Mouse (Mus musculus) spleen, adult 12 weeks (tissue): ENCODE measurements around the gene Prss44.
"Not testable (repeated sequence)": the region's sequence is repeated elsewhere in the genome, so short reads cannot be mapped to it uniquely, and the experiment has no call there.

Source experiments
- DNase-seq: peaks from one replicate; pipeline ENCODE4 v3.0.0; 2022; ENCODE audit warnings: low spot score

Prss44 gene

DNA sequence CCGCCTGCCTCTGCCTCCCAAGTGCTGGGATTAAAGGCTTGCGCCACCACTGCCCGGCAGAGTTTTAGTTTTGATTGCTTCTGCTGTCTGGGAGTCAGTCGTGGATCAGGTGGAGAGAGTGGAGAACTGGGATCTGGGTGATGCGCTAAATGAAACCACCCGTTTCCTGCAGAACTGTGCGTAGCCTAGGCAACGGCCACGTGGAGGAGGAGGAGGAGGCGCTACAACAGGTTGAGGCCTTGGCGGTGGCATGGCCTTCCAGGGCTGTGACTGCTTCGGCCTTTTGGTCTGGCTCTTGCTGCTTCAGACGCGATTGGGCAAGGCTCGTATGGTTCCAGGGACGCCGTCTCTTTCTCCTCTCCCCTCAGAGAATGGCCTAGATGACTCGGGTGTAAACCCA, at the start of gene Prss44:
TSS of gene Prss44 (plus strand) at position 206 of the 400 bp plus-strand sequence.
- DNase-seq = no peak

DNA sequence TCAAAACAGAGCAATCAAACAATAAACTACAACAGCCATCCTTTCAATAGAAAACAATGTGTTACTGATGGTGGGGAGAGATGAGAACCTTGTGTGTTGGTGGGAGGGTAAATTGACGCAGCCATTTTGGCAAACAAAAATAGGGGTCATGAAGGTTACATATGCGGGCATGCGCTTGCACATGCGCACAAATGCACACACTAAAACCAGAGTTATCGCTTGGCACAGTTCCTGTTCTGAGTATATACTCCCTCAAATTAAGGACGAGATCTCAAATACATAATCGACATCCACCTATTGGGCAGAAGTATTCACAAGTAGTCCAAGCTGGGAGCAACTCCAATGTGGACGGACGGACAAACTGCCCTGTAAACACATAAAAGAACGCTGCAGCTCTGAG, 41.5 kb upstream of the Prss44 start:
- DNase-seq = no peak

DNA sequence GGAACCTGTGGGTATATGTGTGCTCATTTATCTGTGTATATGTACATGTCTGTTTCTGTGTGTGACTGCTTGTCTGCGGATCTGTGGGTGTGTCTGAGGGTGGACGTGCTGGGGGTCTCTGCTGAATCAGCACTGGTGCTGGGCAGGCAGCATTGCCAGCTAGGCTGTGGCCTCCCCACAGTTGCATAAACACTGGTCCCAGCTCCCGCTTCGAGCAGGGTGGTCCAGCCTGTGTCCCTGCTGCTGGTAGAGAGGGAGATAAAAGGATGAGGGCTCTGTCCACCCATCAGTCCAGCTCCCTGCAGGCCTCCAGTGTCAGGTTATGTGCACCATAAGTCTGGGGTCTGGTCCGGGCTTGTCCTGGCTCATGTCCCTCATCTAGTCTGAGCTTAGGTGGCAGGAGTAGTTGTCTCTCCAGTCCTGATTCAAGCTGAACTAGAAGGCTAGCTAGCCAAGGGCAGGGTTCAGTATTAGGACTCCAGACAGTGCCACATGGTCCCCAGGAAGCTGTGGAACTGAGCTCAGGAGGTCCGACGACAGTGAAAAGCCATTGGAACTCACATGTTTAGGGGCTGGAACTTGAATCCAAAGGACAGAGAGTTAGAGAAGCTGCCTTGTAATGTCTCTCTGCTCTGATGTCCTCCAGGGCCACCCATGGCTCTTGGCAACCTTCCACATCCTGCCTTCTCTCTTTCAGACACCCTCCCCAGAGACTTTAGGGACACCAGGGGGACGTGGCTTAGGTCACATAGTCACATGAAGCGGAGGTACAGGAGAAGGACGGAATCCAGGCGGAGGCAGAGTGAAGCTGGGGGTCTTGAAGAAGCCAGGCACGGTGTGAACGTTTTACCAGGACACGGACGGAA, 39.2 kb upstream of the Prss44 start:
- no peak for DNase-seq

DNA sequence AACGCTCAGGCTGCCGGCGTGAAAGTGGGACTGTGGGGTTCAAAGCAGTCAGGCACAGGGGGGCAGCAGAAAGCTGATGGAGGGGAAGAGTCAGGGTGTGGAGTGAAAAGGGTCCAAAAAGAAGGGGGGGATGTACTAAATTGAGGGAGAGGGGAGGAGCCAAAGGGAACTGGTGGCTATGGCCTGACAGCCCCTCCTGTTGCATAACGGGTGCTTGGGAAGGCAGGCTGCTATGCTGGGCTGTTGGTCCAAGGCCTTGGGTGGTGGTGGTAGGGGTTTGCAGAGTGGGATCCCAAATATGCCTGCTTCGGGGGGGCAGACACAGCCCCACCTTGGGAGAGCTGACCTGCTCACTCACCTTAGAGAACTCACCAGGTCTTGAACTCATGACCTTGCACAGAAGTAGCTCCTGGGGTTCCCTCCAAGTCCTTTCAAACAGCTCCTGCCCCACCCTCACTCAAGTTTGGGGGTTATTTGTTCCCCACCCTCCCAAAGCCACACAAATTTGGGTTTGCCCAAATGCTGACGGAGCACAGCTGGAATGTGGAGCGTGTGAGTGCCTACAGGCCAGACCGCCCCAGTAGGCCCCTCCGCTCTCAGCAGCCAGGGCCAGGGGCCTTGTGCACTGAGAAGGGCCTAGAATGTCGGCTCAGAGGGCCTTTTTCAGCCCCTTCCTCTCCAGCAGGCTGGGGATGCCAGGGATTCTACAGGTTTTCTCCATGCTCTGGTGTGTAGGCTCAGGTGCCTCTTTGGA, 38.3 kb upstream of the Prss44 start:
- no peak for DNase-seq

DNA sequence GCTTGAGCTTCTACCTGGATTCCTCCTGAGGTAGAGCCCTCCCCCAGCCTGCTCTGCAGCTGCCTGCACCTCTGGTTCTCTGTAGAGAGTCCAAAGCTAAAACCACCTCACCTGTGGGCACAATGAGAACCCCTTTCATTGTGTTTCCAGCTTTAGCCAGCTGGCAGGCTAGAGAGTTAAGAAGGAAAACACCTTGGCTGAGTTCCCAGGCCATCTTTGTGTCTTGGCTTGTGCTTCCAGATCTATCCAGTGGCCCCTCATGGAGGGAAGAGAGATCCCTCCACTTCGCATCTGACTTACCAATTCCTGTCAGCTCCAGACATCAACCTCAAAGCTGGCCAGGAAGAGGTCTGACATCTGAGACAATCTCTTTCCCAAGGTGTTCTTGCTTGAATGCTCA, 35.7 kb upstream of the Prss44 start:
- no peak for DNase-seq

DNA sequence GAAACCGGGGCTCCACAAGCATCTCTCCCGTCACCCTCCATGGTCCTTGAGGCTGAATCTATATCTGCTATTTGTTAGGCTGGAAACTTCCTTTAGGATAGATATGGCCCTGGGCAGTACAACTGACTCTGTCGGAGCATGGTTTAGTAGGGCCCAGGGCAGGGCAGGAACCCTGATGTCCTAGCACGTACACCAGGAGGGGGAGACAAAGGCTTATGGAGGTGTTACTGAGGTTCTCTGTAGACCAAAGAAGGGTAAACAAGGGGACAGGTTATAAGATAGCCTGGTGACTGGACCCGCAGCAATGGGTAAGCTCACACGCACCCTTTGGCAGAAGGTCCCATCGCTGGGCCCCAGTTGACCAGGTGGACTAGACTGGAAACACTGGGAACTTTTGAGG, 35.2 kb upstream of the Prss44 start:
- no peak for DNase-seq

DNA sequence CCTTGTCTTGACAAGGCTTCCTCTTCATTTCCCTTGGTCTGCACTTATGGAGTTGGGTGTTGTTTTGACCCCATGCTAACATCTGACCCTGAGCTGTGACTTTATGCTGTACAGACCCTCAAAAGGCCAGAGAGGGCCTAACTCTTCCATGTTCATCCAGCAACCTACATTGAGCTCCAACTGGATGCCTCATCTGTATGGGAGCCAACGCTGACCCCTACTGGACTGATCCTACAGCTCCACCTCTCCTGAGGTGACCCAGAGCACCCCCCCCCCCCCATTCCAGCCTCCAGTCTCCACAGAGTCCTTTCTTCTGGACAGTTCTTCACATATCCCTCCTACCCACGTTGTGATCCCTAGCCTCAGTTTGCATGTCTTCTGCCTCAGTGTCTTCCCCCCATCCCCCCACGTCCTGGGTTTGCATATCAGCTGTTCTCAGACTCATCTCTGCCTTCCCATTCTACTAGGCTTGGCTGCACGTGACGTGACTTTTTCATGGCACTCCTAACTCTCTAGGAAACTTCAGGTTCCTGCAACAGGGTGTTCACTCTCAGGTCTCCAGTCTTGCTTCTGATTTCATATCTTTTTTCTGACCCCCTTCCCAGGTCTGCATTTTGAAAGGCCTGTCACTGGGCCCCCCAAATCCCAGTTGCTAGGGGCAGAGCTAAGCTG, 34.4 kb upstream of the Prss44 start:
- no peak for DNase-seq

DNA sequence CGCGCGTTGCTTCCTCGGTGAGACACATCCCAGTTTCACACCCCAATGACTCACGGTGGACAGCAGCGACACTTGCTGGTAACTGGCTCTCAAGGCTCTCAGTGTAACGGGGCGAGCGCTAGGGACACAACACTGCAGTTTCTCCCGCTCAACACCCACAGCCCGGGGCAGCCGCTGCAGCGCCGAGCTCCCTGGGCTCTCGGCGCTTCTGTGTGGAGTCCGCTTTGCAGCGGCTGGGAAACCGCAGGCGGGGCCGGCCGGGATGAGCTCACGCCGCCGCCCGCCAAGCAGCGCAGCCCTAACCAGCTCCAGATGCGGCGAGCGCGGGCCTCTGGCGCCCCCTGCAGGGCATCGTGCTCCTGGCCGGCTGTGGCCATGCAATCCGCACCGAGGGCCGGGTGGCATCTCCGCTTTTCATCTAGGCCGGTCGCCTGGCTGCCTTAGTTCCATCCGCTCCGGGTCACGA, 32.5 kb upstream of the Prss44 start:
- peak; percentile 76 for DNase-seq

DNA sequence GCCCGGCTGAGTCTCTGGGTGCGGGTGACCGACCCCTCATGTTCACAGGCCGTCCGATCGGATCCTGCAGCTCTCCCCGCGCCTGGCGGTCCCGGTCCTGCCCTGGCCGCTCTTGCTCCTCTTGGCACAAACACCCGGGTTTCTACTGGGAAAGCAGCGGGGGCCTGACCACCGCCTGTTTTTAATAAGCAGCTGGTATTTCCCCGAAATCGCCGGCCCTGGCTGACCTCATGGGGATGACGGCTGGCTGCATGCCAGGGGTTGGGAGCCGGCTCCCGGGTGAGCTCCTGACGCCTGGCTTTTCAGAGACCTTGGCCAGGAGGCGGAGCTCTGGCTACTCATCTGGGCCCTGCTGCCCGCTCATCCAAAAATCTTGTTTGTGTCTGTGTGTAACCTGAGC, 32.1 kb upstream of the Prss44 start:
- no peak for DNase-seq

DNA sequence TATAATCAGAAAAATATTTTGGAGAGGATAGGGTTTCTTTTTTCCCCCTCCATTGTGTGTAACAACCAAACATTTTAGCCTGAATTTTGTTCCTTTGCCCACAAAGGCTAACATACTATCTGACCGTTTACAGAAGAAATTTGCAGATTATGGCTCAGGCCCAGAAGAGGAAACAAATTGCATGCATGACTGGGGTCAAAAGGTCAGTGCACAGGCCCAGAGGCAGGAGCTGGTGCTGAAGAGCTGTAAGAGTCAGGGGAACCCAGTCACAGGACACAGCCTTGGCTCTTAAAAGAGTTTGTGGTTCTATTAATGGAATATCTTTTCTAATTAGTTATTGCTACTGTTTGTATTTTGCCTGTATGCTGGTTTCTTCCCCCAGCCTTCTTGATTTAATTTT, 30.2 kb upstream of the Prss44 start:
- DNase-seq = no peak

DNA sequence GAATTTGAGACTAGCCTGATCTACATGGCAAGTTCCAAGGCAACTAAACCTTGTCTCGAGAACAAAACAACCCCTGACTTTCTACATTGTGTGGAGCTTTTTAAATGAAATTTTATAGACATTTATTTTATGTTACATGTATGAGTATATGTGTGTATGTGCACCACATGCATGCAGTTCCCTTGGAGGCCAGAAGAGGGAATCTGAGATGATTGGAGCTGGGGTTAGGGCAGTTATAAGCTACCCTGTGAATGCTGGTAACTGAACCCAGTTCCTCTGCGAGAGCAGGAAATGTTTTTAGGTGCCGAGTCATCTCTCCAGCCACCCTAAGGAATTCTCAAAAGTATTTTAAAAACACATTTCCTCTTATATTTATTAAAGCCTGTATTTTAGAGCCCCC, 25.6 kb upstream of the Prss44 start:
- DNase-seq = no peak

DNA sequence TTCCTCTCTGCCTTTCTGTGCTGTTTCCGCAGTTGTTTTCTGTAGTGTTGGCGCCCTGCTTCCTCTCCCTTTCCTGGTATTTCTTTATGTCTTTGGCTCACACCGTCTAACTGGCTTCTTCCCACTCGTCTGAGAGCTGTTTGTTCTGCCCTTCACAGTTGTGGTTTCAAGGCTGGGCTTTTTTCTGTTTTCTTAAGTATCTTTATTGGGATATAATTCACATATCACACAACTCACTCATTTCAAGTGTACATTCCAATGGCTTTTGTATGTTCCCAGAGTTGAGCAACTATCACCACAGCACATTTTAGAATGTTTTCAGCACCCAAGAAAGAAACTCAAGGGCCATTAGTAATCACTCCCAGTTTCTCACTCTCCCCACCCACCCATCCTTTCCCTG, 23.3 kb upstream of the Prss44 start:
- no peak for DNase-seq

DNA sequence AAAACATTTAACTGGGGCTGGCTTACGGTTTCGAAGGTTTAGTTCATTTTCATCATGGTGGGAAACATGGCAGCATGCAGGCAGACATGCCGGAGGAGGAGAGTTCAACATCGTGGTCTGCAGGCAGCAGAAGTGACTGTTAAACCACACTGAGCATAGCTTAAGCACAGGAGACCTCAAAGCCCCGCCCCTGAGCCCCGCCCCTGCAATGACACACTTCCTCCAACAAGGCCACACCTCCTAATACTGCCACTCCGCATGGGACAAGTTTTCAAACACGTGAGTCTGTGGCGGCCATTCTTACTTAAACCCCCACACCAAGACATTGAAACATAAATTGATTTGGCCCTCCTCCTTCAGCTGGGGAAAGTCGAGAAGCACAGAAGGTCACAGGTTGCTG, 16.8 kb upstream of the Prss44 start:
- DNase-seq = no peak

DNA sequence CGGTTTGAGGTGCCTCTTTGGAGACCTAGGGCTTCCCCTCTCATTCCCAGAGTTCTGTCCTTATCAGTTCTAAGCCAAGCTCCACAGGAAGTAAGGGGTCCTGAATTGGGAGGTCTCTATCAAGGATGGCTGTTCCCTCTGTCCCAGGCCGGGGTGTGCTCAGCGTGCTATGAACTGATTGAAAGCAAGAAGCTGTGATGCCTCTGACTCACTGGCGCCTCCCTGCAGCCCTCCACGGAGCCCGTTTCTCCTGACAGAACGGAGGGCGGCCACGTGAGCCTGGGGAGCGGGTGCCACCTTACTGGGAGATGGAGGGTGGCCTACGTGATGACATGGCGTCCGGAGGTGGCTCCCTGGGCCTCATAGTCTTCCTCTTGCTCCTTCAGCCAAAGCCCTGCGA, 15.9 kb upstream of the Prss44 start, which contains the start of gene Prss42:
TSS of gene Prss42 (plus strand) at position 301 of the 400 bp plus-strand sequence.
- DNase-seq = no peak

DNA sequence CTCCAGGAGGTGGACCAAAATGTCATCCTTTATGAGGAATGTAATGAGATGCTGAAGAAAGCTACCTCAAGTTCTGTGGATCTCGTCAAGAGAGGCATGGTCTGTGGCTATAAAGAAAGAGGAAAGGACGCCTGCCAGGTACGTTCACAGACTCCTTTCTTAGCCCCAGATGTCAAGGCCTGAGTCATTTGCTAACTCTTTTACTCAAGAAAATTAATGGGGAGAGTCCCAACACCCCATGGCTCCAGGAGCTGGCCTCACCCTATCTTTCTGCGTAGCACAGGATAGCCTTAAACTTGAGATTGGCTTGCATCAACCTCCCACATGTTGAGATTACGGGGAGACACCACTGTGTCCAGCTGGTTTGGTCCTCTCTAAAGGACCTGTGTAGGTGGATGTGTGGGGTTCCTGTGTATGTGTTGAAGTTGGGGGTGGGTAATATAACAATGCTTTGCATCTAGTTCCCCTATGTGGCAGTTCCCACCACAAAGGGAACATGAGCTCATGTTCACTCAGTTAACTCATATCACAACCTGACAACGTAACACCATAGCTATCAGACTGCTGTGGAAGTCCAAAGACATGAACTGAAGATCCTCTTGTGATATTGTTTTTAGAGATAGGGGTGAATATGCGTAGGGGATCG, 12.8 kb upstream of the Prss44 start:
- no peak for DNase-seq

DNA sequence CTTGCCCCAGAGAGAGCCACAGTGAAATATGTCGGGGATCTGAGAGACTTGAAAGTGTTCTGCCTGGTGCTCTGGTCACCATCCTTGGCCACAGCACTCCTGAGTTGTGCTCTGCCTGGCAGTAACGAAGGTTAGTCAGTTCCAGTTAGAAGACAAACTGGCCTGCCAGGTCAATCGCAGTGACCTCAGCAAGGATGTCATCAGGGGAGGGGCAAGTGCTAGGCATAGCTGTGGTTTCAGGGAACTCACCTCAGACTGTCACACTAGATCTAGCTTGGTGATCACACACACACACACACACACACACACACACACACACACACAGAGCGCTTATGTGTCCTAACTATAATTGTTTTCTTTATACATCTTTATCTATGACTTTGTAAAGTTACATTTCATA, 10.5 kb upstream of the Prss44 start:
- DNase-seq = no peak

DNA sequence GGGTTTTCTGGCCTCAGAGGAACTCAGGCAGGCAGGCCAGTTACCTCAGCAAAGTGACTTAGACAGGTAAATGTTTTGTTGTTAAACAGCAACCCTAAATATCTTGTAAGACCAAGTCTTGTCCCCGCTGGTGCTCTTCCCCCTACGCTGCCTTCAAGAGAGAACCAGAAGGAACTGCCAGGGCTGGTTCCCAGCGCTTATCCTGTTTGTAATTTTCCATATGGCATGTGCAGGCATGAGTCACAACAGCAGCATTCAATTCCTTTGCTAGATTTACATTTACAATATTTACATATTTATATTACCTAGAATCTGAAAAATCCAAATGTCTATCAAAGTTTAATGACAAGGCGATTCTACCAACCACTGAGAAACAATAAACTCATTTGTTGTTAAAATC, 3.7 kb upstream of the Prss44 start:
- DNase-seq = no peak

DNA sequence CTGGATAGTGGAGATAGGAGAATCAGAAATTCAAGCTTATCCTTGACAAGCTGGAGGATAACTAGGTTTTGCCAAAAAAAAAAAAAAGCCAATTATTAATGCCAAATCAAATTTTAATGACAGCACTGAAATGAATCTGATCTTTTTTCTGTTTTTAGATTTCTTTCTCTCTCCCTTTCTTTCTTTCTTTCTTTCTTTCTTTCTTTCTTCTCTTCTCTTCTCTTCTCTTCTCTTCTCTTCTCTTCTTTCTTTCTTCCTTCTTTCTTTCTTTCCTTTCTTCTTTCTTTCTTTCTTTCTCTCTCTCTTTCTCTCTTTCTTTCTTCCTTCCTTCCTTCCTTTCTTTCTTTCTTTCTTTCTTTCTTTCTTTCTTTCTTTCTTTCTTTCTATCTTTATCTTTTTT, 6.8 kb downstream of the Prss44 start:
- DNase-seq = not testable (repeated sequence)

DNA sequence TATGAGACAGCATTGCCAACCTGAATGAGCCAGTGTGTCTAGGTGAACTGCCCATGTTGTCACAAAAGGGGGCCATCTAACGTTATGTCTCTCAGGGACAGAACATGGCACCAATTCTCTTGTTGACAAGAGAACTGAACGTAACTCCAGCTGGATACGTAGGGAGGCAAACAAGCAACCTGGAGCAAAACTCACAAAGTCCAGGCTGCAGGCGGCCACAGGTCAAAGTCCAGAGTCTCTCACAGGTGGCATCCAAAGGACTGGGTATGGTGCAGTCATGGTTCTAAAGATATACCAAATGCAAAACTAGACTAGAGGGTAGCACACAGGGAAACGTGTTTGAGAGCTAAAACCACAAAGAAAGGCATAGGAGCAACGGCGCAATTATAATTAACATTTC, 7.6 kb downstream of the Prss44 start:
- no peak for DNase-seq

DNA sequence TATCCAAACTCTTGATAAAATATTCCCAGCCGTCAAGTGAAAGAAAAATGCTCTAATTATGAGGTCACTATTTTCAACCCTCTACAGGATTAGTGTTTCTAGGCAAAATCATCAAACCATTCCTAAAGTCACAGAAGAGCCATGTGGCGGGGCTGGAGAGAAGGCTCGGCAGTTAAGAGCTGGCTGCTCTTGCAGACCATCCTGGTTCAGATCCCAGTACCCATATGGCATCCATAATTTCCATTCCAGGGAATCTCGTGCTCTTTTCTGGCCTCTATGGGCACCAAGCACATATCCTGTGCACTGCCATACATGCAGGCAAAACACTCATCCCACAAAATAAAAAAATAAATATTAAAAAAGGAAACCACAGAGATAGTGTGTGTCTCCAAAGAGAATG, 11.6 kb downstream of the Prss44 start:
- DNase-seq = no peak

DNA sequence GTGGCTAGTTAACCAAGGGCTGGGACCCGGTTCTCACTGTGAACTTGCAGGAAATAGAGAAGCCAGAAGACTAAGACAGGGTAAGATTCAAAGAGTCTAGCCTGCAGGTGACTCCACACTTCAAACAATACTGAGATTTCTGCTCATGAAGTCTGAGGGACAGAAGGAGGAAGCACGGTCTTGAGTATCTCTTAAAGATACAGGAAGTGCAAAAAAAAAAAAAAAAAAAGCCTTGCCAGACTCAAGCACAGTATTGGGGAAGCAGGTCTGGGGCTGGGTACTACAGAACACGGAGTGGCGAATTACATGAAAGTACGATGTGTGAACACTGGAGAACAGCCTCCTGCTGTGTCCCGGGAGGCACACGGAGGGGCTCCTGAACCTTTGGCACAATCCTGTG, 12.0 kb downstream of the Prss44 start:
- DNase-seq = no peak

DNA sequence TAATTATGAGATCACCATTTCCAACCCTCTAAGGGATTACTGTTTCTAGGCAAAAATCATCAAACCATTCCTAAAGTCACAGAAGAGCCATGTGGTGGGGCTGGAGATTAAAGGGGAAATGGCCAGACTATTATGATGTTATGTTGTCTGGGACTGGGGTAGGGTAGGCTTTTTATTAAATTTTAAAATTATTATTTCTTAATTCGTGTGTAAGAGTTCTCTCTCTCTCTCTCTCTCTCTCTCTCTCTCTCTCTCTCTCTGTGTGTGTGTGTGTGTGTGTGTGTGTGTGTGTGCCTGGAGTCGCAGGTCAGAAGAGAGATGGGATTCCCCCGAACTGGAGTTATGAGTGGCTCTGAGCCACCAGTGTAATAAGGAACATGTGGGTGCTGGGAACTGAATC, 12.6 kb downstream of the Prss44 start, which contains the start of gene Prss43:
TSS of gene Prss43 (plus strand) at position 301 of the 400 bp plus-strand sequence.
- no peak for DNase-seq
